Mouse (Mus musculus): ENCODE data around the gene Enpep. TPM values are rescaled to one million over a fixed set of nuclear protein-coding genes. Genes with fewer than 3 reads are reported as not detected.
A peak's percentile ranks its signal among the peaks of the same experiment; 100 is the strongest.

Gene Enpep
- polyA plus RNA-seq, 1 experiment: not detected

- Histone ChIP-seq H3K4me1 (ENCODE audit: control insufficient read depth, insufficient read depth, low read length) (no peaks in the 10 kb centered on the region), H3K27ac (ENCODE audit: insufficient read depth, low read length) (no peak overlapping the region), H3K27me3 (ENCODE audit: control insufficient read depth, insufficient read depth, low read length, poor library complexity, severe bottlenecking) (no peaks in the 10 kb centered on the region), H3K9ac (ENCODE audit: low read depth, poor library complexity, severe bottlenecking) (no peak overlapping the region), H3K36me3 (ENCODE audit: control insufficient read depth, insufficient read depth, low read length, poor library complexity, severe bottlenecking) (no peaks in the 10 kb centered on the region), H3K9me3 (replicated peaks; ENCODE audit: control insufficient read depth, insufficient read depth, low read length, poor library complexity, severe bottlenecking) (no peaks in the 10 kb centered on the region), H3K4me3 (ENCODE audit: low read depth, low read length) (peak overlapping the region; percentile 37; the same call in 1 of the 2 replicates)
- TF ChIP-seq CTCF (IDR thresholded peaks at IDR 0.05; ENCODE audit: low read depth, low read length): no peak
- no peak for TF ChIP-seq POLR2A (IDR thresholded peaks at IDR 0.05; ENCODE audit: insufficient read depth, low read length)
- no peak for TF ChIP-seq EP300 (IDR thresholded peaks at IDR 0.05; ENCODE audit: insufficient read depth, low read depth, low read length)
Observed at GRCm38 (mm10) chr3:129256283-129256682, 76.2 kb downstream of the Enpep start.

GRCm38 (mm10) chr3:129254246-129254645 is 78.3 kb downstream of the Enpep start:
- no peaks in the 10 kb centered on the region for H3K9me3 ChIP-seq (replicated peaks; ENCODE audit: control insufficient read depth, insufficient read depth, low read length, poor library complexity, severe bottlenecking)
- TF ChIP-seq CTCF (IDR thresholded peaks at IDR 0.05; ENCODE audit: low read depth, low read length): no peak
- TF ChIP-seq EP300 (IDR thresholded peaks at IDR 0.05; ENCODE audit: insufficient read depth, low read depth, low read length): no peak
- TF ChIP-seq POLR2A (IDR thresholded peaks at IDR 0.05; ENCODE audit: insufficient read depth, low read length): no peak
- no peak overlapping the region for H3K4me3 ChIP-seq (ENCODE audit: low read depth, low read length)
- no peak overlapping the region for H3K9ac ChIP-seq (ENCODE audit: low read depth, poor library complexity, severe bottlenecking)
- no peaks in the 10 kb centered on the region for H3K36me3 ChIP-seq (ENCODE audit: control insufficient read depth, insufficient read depth, low read length, poor library complexity, severe bottlenecking)
- H3K27ac ChIP-seq (ENCODE audit: insufficient read depth, low read length): no peak overlapping the region
- H3K4me1 ChIP-seq (ENCODE audit: control insufficient read depth, insufficient read depth, low read length): no peaks in the 10 kb centered on the region
- H3K27me3 ChIP-seq (ENCODE audit: control insufficient read depth, insufficient read depth, low read length, poor library complexity, severe bottlenecking): no peaks in the 10 kb centered on the region

GRCm38 (mm10) chr3:129250997-129251396 is 81.5 kb downstream of the Enpep start:
- Histone ChIP-seq H3K36me3 (ENCODE audit: control insufficient read depth, insufficient read depth, low read length, poor library complexity, severe bottlenecking) (no peaks in the 10 kb centered on the region), H3K9me3 (replicated peaks; ENCODE audit: control insufficient read depth, insufficient read depth, low read length, poor library complexity, severe bottlenecking) (no peaks in the 10 kb centered on the region), H3K4me1 (ENCODE audit: control insufficient read depth, insufficient read depth, low read length) (no peaks in the 10 kb centered on the region), H3K27ac (ENCODE audit: insufficient read depth, low read length) (no peak overlapping the region), H3K27me3 (ENCODE audit: control insufficient read depth, insufficient read depth, low read length, poor library complexity, severe bottlenecking) (no peaks in the 10 kb centered on the region), H3K9ac (ENCODE audit: low read depth, poor library complexity, severe bottlenecking) (no peak overlapping the region), H3K4me3 (ENCODE audit: low read depth, low read length) (no peak overlapping the region)
- TF ChIP-seq POLR2A (IDR thresholded peaks at IDR 0.05; ENCODE audit: insufficient read depth, low read length) (no peak), CTCF (IDR thresholded peaks at IDR 0.05; ENCODE audit: low read depth, low read length) (no peak), EP300 (IDR thresholded peaks at IDR 0.05; ENCODE audit: insufficient read depth, low read depth, low read length) (no peak)

GRCm38 (mm10) chr3:129238664-129239258 is 93.8 kb downstream of the Enpep start:
- no peaks in the 10 kb centered on the region for H3K9me3 ChIP-seq (replicated peaks; ENCODE audit: control insufficient read depth, insufficient read depth, low read length, poor library complexity, severe bottlenecking)
- no peaks in the 10 kb centered on the region; the same call in 1 of the 2 replicates for H3K27me3 ChIP-seq (ENCODE audit: control insufficient read depth, insufficient read depth, low read length, poor library complexity, severe bottlenecking)
- H3K27ac ChIP-seq (ENCODE audit: insufficient read depth, low read length): no peak overlapping the region
- TF ChIP-seq CTCF (IDR thresholded peaks at IDR 0.05; ENCODE audit: low read depth, low read length) (no peak), EP300 (IDR thresholded peaks at IDR 0.05; ENCODE audit: insufficient read depth, low read depth, low read length) (no peak), POLR2A (IDR thresholded peaks at IDR 0.05; ENCODE audit: insufficient read depth, low read length) (no peak)
- no peak overlapping the region for H3K9ac ChIP-seq (ENCODE audit: low read depth, poor library complexity, severe bottlenecking)
- no peak overlapping the region for H3K4me3 ChIP-seq (ENCODE audit: low read depth, low read length)
- no peaks in the 10 kb centered on the region for H3K36me3 ChIP-seq (ENCODE audit: control insufficient read depth, insufficient read depth, low read length, poor library complexity, severe bottlenecking)
- no peaks in the 10 kb centered on the region for H3K4me1 ChIP-seq (ENCODE audit: control insufficient read depth, insufficient read depth, low read length)

- Histone ChIP-seq H3K4me1 (ENCODE audit: control insufficient read depth, insufficient read depth, low read length) (no peaks in the 10 kb centered on the region), H3K9ac (ENCODE audit: low read depth, poor library complexity, severe bottlenecking) (no peak overlapping the region), H3K9me3 (replicated peaks; ENCODE audit: control insufficient read depth, insufficient read depth, low read length, poor library complexity, severe bottlenecking) (no peaks in the 10 kb centered on the region), H3K27ac (ENCODE audit: insufficient read depth, low read length) (no peak overlapping the region), H3K36me3 (ENCODE audit: control insufficient read depth, insufficient read depth, low read length, poor library complexity, severe bottlenecking) (no peaks in the 10 kb centered on the region), H3K4me3 (ENCODE audit: low read depth, low read length) (no peak overlapping the region), H3K27me3 (ENCODE audit: control insufficient read depth, insufficient read depth, low read length, poor library complexity, severe bottlenecking) (no peaks in the 10 kb centered on the region; the same call in 1 of the 2 replicates)
- TF ChIP-seq CTCF (IDR thresholded peaks at IDR 0.05; ENCODE audit: low read depth, low read length): no peak
- TF ChIP-seq EP300 (IDR thresholded peaks at IDR 0.05; ENCODE audit: insufficient read depth, low read depth, low read length): no peak
- no peak for TF ChIP-seq POLR2A (IDR thresholded peaks at IDR 0.05; ENCODE audit: insufficient read depth, low read length)
Observed at GRCm38 (mm10) chr3:129238010-129238409, 94.5 kb downstream of the Enpep start.

DNA sequence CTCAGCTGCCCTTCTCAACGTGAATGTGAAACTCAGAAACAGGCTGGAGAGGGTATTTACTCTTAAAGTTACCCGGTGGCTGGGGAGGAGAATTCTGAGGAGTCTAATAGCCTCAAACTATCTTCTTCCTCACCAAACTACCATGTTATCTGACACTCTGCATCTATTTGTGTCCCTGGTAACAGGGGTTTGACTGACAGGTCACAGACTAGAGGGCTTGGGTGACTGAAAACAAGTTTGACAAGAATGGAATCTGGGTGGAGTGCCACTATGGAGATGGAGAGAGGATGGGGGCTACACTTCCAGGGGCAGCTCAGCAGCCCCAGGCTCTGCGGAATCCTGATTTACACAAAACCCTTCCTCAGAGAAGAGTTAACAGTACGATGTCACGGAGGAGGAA is 105.2 kb downstream of the Enpep start:
- Histone ChIP-seq H3K27ac (ENCODE audit: insufficient read depth, low read length) (no peak overlapping the region), H3K27me3 (ENCODE audit: control insufficient read depth, insufficient read depth, low read length, poor library complexity, severe bottlenecking) (peaks cover 23% of the 10 kb centered on the region), H3K4me1 (ENCODE audit: control insufficient read depth, insufficient read depth, low read length) (no peaks in the 10 kb centered on the region), H3K9me3 (replicated peaks; ENCODE audit: control insufficient read depth, insufficient read depth, low read length, poor library complexity, severe bottlenecking) (no peaks in the 10 kb centered on the region), H3K9ac (ENCODE audit: low read depth, poor library complexity, severe bottlenecking) (no peak overlapping the region), H3K4me3 (ENCODE audit: low read depth, low read length) (no peak overlapping the region), H3K36me3 (ENCODE audit: control insufficient read depth, insufficient read depth, low read length, poor library complexity, severe bottlenecking) (no peaks in the 10 kb centered on the region)
- TF ChIP-seq EP300 (IDR thresholded peaks at IDR 0.05; ENCODE audit: insufficient read depth, low read depth, low read length) (no peak), CTCF (IDR thresholded peaks at IDR 0.05; ENCODE audit: low read depth, low read length) (no peak), POLR2A (IDR thresholded peaks at IDR 0.05; ENCODE audit: insufficient read depth, low read length) (no peak)
